Mouse (Mus musculus): ENCODE data around the gene Olfr368. TPM values are rescaled to one million over a fixed set of nuclear protein-coding genes. Genes with fewer than 3 reads are reported as not detected.

Gene Olfr368
- polyA plus RNA-seq, 1 experiment from 2014 or later, result not detected

Other genes starting within 250 kb of the Olfr368 start
- gene Olfr361, start 237.2 kb upstream of the Olfr368 start, polyA plus RNA-seq (2016; fragmentation: Nextera tagmentation; extraction: Ambion mirVana), result not detected in 2 replicates
- gene Olfr362, start 208.6 kb upstream of the Olfr368 start, polyA plus RNA-seq (2016; fragmentation: Nextera tagmentation; extraction: Ambion mirVana), result not detected in 2 replicates
- not detected in 2 replicates for gene Olfr364-ps1, start 187.2 kb upstream of the Olfr368 start, polyA plus RNA-seq (2016; fragmentation: Nextera tagmentation; extraction: Ambion mirVana)
- not detected in 2 replicates for gene Olfr365, start 138.3 kb upstream of the Olfr368 start, polyA plus RNA-seq (2016; fragmentation: Nextera tagmentation; extraction: Ambion mirVana)
- gene Olfr366, start 114.9 kb upstream of the Olfr368 start, polyA plus RNA-seq (2016; fragmentation: Nextera tagmentation; extraction: Ambion mirVana), result not detected in 2 replicates
- gene Pdcl, start 32.8 kb downstream of the Olfr368 start, polyA plus RNA-seq (2016; fragmentation: Nextera tagmentation; extraction: Ambion mirVana), result 38.4 and 40.6 TPM in 2 replicates
- 14.6 and 17.5 TPM in 2 replicates for gene Rc3h2, start 96.4 kb downstream of the Olfr368 start, polyA plus RNA-seq (2016; fragmentation: Nextera tagmentation; extraction: Ambion mirVana)
- gene Zbtb26, start 116.6 kb downstream of the Olfr368 start, polyA plus RNA-seq (2016; fragmentation: Nextera tagmentation; extraction: Ambion mirVana), result 7.2 and 7.4 TPM in 2 replicates
- gene Zbtb6, start 116.7 kb downstream of the Olfr368 start, polyA plus RNA-seq (2016; fragmentation: Nextera tagmentation; extraction: Ambion mirVana), result 4.7 and 5.4 TPM in 2 replicates
- gene Rabgap1, start 116.8 kb downstream of the Olfr368 start, polyA plus RNA-seq (2016; fragmentation: Nextera tagmentation; extraction: Ambion mirVana), result 37.2 and 39.2 TPM in 2 replicates
- gene Gpr21, start 189.8 kb downstream of the Olfr368 start, polyA plus RNA-seq (2016; fragmentation: Nextera tagmentation; extraction: Ambion mirVana), result 0.86 and 1.2 TPM in 2 replicates